Mouse (Mus musculus): Measurements from ENCODE around the gene Lclat1.

Gene Lclat1

GRCm38 (mm10) chr17:73199387-73199786 lies 91.6 kb downstream of the Lclat1 start:
- no peak for DNase-seq (ENCODE audit: low read depth, low spot score)

GRCm38 (mm10) chr17:73200380-73200779 lies 92.6 kb downstream of the Lclat1 start:
- no peak for DNase-seq (ENCODE audit: low read depth, low spot score)

- no peak for DNase-seq (ENCODE audit: low read depth, low spot score)
Measured at GRCm38 (mm10) chr17:73203642-73204332, 96.0 kb downstream of the Lclat1 start.

GRCm38 (mm10) chr17:73210960-73211531 lies 103.3 kb downstream of the Lclat1 start:
- no peak for DNase-seq (ENCODE audit: low read depth, low spot score)

GRCm38 (mm10) chr17:73212754-73213153 lies 105.0 kb downstream of the Lclat1 start:
- no peak for DNase-seq (ENCODE audit: low read depth, low spot score)

- DNase-seq (ENCODE audit: low read depth, low spot score): no peak
Measured at GRCm38 (mm10) chr17:73213187-73213586, 105.4 kb downstream of the Lclat1 start.

GRCm38 (mm10) chr17:73213677-73214076 lies 105.9 kb downstream of the Lclat1 start:
- no peak for DNase-seq (ENCODE audit: low read depth, low spot score)

- DNase-seq (ENCODE audit: low read depth, low spot score): no peak
Measured at GRCm38 (mm10) chr17:73217274-73217673, 109.5 kb downstream of the Lclat1 start.

- no peak for DNase-seq (ENCODE audit: low read depth, low spot score)
Measured at GRCm38 (mm10) chr17:73220746-73221145, 113.0 kb downstream of the Lclat1 start.

GRCm38 (mm10) chr17:73222077-73222476 lies 114.3 kb downstream of the Lclat1 start:
- no peak for DNase-seq (ENCODE audit: low read depth, low spot score)

- DNase-seq (ENCODE audit: low read depth, low spot score): no peak
Measured at GRCm38 (mm10) chr17:73225442-73225841, 117.7 kb downstream of the Lclat1 start.

- DNase-seq (ENCODE audit: low read depth, low spot score): no peak
Measured at GRCm38 (mm10) chr17:73225996-73226395, 118.2 kb downstream of the Lclat1 start.

- DNase-seq (ENCODE audit: low read depth, low spot score): no peak
Measured at GRCm38 (mm10) chr17:73226595-73226994, 118.8 kb downstream of the Lclat1 start.

GRCm38 (mm10) chr17:73227361-73227760 lies 119.6 kb downstream of the Lclat1 start:
- DNase-seq (ENCODE audit: low read depth, low spot score): no peak

- no peak for DNase-seq (ENCODE audit: low read depth, low spot score)
Measured at GRCm38 (mm10) chr17:73229445-73230155, 121.8 kb downstream of the Lclat1 start.

GRCm38 (mm10) chr17:73230340-73230989 lies 122.7 kb downstream of the Lclat1 start:
- no peak for DNase-seq (ENCODE audit: low read depth, low spot score)

- no peak for DNase-seq (ENCODE audit: low read depth, low spot score)
Measured at GRCm38 (mm10) chr17:73231337-73231736, 123.6 kb downstream of the Lclat1 start.

- DNase-seq (ENCODE audit: low read depth, low spot score): no peak
Measured at GRCm38 (mm10) chr17:73232593-73232992, 124.8 kb downstream of the Lclat1 start.

GRCm38 (mm10) chr17:73233975-73234374 lies 126.2 kb downstream of the Lclat1 start:
- no peak for DNase-seq (ENCODE audit: low read depth, low spot score)

- DNase-seq (ENCODE audit: low read depth, low spot score): no peak
Measured at GRCm38 (mm10) chr17:73237178-73237853, 129.5 kb downstream of the Lclat1 start.

GRCm38 (mm10) chr17:73238501-73238900 lies 130.7 kb downstream of the Lclat1 start:
- no peak for DNase-seq (ENCODE audit: low read depth, low spot score)
